Mouse (Mus musculus): ENCODE results near the gene Mex3b. TPM values are rescaled to one million over a fixed set of nuclear protein-coding genes. Genes with fewer than 3 reads are reported as not detected.

Mex3b gene
- polyA plus RNA-seq, 1 experiment from 2014 or later = 14.8 TPM

DNA sequence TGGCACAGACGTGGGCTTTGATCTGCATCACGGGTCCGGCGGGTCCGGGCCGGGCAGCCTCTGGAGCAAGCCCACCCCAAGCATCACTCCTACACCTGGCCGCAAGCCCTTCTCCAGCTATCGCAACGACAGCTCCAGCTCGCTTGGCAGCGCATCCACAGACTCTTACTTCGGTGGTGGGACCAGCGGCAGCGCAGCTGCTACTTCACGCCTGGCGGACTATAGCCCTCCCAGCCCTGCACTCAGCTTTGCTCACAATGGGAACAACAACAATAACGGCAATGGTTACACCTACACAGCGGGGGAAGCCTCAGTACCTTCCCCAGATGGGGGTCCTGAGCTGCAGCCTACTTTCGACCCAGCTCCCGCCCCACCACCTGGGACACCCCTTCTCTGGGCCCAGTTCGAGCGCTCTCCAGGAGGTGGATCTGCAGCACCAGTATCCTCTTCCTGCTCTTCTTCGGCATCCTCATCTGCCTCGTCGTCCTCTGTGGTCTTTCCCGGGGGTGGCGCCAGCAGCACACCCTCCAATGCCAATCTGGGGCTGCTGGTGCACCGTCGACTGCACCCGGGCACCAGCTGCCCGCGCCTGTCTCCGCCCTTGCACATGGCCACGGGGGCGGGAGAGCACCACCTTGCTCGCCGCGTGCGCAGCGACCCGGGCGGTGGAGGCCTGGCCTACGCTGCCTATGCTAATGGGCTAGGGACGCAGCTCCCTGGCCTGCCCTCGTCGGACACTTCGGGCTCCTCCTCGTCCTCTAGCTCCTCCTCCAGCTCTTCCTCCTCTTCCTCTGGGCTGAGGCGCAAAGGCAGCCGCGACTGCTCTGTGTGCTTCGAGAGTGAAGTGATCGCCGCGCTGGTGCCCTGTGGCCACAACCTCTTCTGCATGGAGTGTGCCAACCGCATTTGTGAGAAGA, 2.4 kb downstream of the Mex3b start:
- Histone ChIP-seq H3K4me3 (peak overlapping the region; percentile 94), H3K4me1 (peaks cover 27% of the 10 kb centered on the region), H3K36me3 (peaks cover 14% of the 10 kb centered on the region), H3K27me3 (ENCODE audit: insufficient read depth, poor library complexity, severe bottlenecking) (no peaks in the 10 kb centered on the region), H3K27ac (peak overlapping the region; percentile 99), H3K9me3 (no peaks in the 10 kb centered on the region)
- peak; percentile 86 for DNase-seq (ENCODE audit: low spot score)
- WGBS = 3% methylated on average over 56 of the region's 56 CpGs

GRCm38 (mm10) chr7:82870148-82870513, 3.0 kb downstream of the Mex3b start:
- Histone ChIP-seq H3K4me1 (peaks cover 27% of the 10 kb centered on the region), H3K27me3 (ENCODE audit: insufficient read depth, poor library complexity, severe bottlenecking) (no peaks in the 10 kb centered on the region), H3K36me3 (peaks cover 14% of the 10 kb centered on the region), H3K27ac (peak overlapping the region; percentile 99), H3K4me3 (peak overlapping the region; percentile 94), H3K9me3 (no peaks in the 10 kb centered on the region)
- no peak for DNase-seq (ENCODE audit: low spot score)
- WGBS = 30% methylated on average over 18 of the region's 18 CpGs

DNA sequence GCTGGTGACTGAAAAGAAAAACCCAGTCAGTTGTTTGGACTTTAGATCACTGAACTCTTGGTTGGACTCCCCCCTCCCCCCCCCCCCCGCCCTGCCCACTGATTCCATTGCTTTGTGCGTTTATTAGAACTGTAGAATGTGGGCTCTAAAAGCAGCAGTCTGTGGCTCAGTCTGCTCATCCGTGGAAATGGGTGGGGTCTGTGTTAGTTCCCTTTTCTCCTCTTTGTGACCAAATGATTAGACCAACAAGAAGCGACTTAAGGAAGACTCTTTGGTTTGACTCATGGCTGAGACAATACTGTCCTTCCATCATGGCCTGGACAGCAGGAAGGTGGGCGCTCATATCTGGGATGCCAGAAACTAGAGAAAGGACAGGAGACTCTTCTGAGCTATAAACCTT, 9.4 kb downstream of the Mex3b start:
- DNase-seq (ENCODE audit: low spot score) = peak; percentile 30
- Histone ChIP-seq H3K4me1 (peaks cover 7% of the 10 kb centered on the region; the same call in 1 of the 2 replicates), H3K27ac (no peak overlapping the region), H3K9me3 (no peaks in the 10 kb centered on the region), H3K4me3 (no peak overlapping the region), H3K27me3 (ENCODE audit: insufficient read depth, poor library complexity, severe bottlenecking) (no peaks in the 10 kb centered on the region), H3K36me3 (no peaks in the 10 kb centered on the region)
- 64% methylated on average over 5 of the region's 5 CpGs for WGBS

GRCm38 (mm10) chr7:82880016-82880415, 12.9 kb downstream of the Mex3b start:
- Histone ChIP-seq H3K9me3 (no peaks in the 10 kb centered on the region), H3K36me3 (no peaks in the 10 kb centered on the region), H3K27ac (no peak overlapping the region), H3K4me3 (no peak overlapping the region), H3K27me3 (ENCODE audit: insufficient read depth, poor library complexity, severe bottlenecking) (no peaks in the 10 kb centered on the region), H3K4me1 (no peaks in the 10 kb centered on the region)
- WGBS = 88% methylated on average over 5 of the region's 5 CpGs
- peak; percentile 52 for DNase-seq (ENCODE audit: low spot score)

GRCm38 (mm10) chr7:82880700-82881099, 13.6 kb downstream of the Mex3b start:
- Histone ChIP-seq H3K36me3 (no peaks in the 10 kb centered on the region), H3K4me1 (no peaks in the 10 kb centered on the region), H3K27ac (no peak overlapping the region), H3K9me3 (no peaks in the 10 kb centered on the region), H3K27me3 (ENCODE audit: insufficient read depth, poor library complexity, severe bottlenecking) (no peaks in the 10 kb centered on the region), H3K4me3 (no peak overlapping the region)
- DNase-seq (ENCODE audit: low spot score) = peak; percentile 58
- WGBS = 89% methylated on average over 5 of the region's 5 CpGs

DNA sequence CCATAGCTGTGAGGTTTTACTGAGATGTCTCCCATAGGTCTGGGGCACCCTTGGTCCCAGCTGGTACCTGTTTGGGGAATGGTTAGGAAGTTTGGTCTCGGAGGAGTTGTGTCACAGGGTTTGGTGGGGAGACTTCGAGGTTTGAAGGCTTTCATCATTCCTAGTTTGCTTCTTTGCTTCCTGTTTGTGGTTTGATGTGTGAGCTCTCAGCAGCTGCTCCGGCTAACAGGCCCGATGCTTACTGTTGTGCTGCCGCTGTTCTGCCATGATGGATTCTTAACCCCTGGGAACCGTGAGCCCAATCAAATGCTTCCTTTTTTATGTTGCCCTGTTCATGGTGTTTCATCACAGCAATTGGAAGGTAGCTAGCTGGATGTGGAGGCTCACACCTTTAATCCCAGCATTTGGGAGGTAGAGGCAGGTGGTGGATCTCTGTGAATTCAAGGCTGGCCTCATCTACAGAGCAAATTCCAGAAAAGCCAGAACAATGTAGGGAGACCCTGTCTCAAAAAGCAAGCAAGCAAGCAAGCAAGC, 23.3 kb downstream of the Mex3b start:
- H3K36me3 ChIP-seq = no peaks in the 10 kb centered on the region
- peak overlapping the region; percentile 50; the same call in 1 of the 2 replicates for H3K27ac ChIP-seq
- H3K4me3 ChIP-seq = no peak overlapping the region
- peaks cover 29% of the 10 kb centered on the region for H3K4me1 ChIP-seq
- no peaks in the 10 kb centered on the region for H3K27me3 ChIP-seq (ENCODE audit: insufficient read depth, poor library complexity, severe bottlenecking)
- peak; percentile 66 for DNase-seq (ENCODE audit: low spot score)
- WGBS = 63% methylated on average over 6 of the region's 6 CpGs
- H3K9me3 ChIP-seq = no peaks in the 10 kb centered on the region

GRCm38 (mm10) chr7:82890875-82891515, 23.9 kb downstream of the Mex3b start:
- Histone ChIP-seq H3K27me3 (ENCODE audit: insufficient read depth, poor library complexity, severe bottlenecking) (no peaks in the 10 kb centered on the region), H3K27ac (peak overlapping the region; percentile 50), H3K4me3 (no peak overlapping the region), H3K4me1 (peaks cover 34% of the 10 kb centered on the region), H3K36me3 (no peaks in the 10 kb centered on the region), H3K9me3 (no peaks in the 10 kb centered on the region)
- WGBS = 8% methylated on average over 1 of the region's 1 CpGs
- DNase-seq (ENCODE audit: low spot score) = peak; percentile 73

DNA sequence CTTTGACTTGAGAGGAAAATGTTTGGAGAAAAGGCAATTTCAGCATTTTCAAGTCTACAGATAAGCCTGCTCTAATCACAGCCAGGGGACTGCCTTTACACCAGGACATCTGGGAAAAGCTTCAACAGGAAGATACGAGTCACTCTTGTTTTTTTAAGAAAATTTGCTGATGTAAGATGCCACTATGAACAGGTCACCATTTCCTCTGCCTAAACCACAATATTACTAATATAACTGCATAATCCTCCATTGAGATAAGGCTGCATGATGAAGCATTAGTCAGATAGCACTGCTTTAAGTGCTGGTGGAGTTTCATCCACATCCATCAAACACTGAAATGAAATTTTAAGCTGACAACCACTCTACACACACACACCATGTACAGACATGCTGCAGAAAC, 27.2 kb downstream of the Mex3b start:
- Histone ChIP-seq H3K4me3 (no peak overlapping the region), H3K9me3 (no peaks in the 10 kb centered on the region), H3K4me1 (peaks cover 31% of the 10 kb centered on the region), H3K36me3 (no peaks in the 10 kb centered on the region), H3K27me3 (ENCODE audit: insufficient read depth, poor library complexity, severe bottlenecking) (no peaks in the 10 kb centered on the region), H3K27ac (no peak overlapping the region)
- 13% methylated on average over 1 of the region's 1 CpGs for WGBS
- DNase-seq (ENCODE audit: low spot score) = peak; percentile 4

DNA sequence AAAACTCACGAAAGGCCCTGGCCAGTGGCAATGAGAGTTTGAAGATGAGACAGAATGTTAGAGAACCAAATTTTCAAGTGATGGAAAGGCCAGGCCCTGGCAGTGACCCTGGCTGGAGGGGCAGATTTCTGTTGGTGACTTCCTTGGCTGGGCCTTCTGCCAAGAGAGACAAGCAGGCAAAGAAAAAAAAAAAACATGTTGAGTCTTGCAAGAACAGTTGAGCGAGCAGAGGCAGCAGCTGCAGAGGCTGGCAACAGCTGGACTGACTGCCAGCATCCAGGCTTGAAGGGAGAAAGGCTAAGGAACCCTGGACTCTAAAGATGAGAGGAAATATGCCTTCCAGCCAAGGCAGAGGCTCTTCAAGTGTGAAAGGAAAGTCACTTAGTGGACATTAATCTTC, 28.5 kb downstream of the Mex3b start:
- DNase-seq (ENCODE audit: low spot score) = peak; percentile 69
- H3K9me3 ChIP-seq = no peaks in the 10 kb centered on the region
- no peaks in the 10 kb centered on the region for H3K36me3 ChIP-seq
- WGBS = 60% methylated on average over 2 of the region's 2 CpGs
- no peaks in the 10 kb centered on the region for H3K27me3 ChIP-seq (ENCODE audit: insufficient read depth, poor library complexity, severe bottlenecking)
- H3K4me1 ChIP-seq = peaks cover 23% of the 10 kb centered on the region; the same call in 1 of the 2 replicates
- H3K4me3 ChIP-seq = no peak overlapping the region
- H3K27ac ChIP-seq = no peak overlapping the region

DNA sequence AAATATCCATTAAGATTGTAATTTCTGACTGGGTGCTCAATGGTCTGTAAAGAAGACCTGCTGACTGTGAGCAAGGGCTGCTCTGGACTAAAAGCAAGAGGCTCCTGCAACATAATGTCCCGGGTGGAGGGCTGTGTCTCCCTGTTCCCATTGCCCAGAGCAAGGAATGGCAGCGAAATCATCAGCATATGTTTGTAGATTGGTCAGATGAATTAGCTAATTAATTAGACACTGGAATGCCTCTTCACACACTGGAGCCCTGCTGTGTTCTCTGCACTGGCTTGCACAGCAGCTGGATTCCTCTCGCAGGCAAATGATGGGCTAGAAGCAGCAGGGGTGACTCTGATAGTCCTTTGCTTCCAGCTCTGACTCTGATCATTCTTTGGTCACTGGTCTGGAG, 29.6 kb downstream of the Mex3b start:
- H3K27me3 ChIP-seq (ENCODE audit: insufficient read depth, poor library complexity, severe bottlenecking) = no peaks in the 10 kb centered on the region
- no peak for DNase-seq (ENCODE audit: low spot score)
- no peak overlapping the region for H3K4me3 ChIP-seq
- peaks cover 14% of the 10 kb centered on the region; the same call in 1 of the 2 replicates for H3K4me1 ChIP-seq
- 61% methylated on average over 3 of the region's 3 CpGs for WGBS
- no peaks in the 10 kb centered on the region for H3K9me3 ChIP-seq
- no peak overlapping the region for H3K27ac ChIP-seq
- H3K36me3 ChIP-seq = no peaks in the 10 kb centered on the region

DNA sequence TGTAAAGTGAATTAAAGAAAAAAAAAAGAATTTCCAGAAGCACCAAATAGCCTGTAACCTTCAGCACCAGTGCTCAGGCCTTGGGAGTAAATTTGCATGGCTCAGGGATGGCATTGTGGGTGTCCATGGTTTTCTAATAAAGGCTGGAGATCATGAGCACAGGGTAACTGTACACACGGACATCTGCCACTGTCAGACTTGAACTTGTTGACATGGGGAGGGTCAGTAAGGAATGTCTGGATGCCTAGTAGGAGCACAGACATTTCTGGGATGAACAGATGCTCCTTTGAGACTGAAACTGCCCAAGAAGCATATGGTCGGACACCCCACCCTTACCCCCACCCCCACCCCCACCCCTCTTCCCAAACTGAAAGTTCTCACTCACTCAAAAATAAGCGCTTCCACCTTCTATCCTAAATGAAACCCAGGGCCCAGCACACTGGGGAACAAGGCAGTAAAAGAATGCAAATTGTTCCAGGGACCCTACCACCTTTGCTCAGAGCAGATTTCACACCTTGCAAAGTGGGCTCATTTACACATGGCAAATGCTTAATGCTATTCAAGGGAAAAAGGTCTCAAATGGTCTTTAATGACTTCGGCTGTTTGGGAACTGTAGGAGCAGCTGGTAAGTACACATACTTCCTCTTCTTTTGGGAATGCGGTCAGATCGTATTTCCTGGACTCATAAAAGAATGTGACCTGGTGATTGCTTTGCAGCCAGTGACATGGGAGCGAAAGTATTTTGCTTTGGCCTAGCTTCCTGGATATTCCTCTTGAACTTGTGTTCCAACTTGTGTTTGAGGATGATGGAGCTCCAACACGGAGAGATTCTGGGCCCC, 32.5 kb downstream of the Mex3b start:
- DNase-seq (ENCODE audit: low spot score) = no peak
- no peaks in the 10 kb centered on the region for H3K9me3 ChIP-seq
- H3K4me1 ChIP-seq = peaks cover 14% of the 10 kb centered on the region; the same call in 1 of the 2 replicates
- no peak overlapping the region for H3K27ac ChIP-seq
- H3K36me3 ChIP-seq = no peaks in the 10 kb centered on the region
- no peaks in the 10 kb centered on the region for H3K27me3 ChIP-seq (ENCODE audit: insufficient read depth, poor library complexity, severe bottlenecking)
- 59% methylated on average over 8 of the region's 8 CpGs for WGBS
- no peak overlapping the region for H3K4me3 ChIP-seq

DNA sequence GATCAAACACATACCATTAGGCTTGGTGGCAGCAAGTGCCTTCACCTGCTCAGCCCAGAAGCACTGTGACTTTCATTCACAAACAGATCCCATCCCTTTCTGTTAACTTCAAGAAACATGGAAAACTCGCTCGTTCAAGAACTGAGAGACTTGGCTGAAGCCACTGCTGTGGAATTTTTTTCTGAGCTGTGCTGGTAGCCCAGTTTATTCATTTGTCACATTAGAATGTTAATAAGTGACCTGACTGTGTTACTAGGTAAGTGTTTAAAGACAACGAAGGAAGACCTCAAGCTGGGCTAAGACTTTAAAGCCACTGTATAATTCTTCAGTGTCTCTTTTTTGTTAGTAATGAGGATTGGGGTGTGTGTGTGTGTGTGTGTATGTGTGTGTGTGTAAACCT, 35.9 kb downstream of the Mex3b start:
- H3K27me3 ChIP-seq (ENCODE audit: insufficient read depth, poor library complexity, severe bottlenecking) = no peaks in the 10 kb centered on the region
- H3K4me3 ChIP-seq = no peak overlapping the region
- H3K4me1 ChIP-seq = peaks cover 19% of the 10 kb centered on the region; the same call in 1 of the 2 replicates
- no peak for DNase-seq (ENCODE audit: low spot score)
- 81% methylated on average over 3 of the region's 3 CpGs for WGBS
- H3K36me3 ChIP-seq = no peaks in the 10 kb centered on the region
- H3K27ac ChIP-seq = no peak overlapping the region
- no peaks in the 10 kb centered on the region for H3K9me3 ChIP-seq

Measured in heart, embryonic 10.5 days (tissue).